Mouse (Mus musculus) heart, postnatal 0 days (tissue): ENCODE measurements around the gene Prdx1. TPM values are rescaled to one million over a fixed set of nuclear protein-coding genes. Genes with fewer than 3 reads are reported as not detected.

ENCODE experiments used
- ATAC-seq: fragments of 200-750 bp; cut with Nextera tagmentation; 2 replicates; pipeline ENCODE4 v1.8.0; 2017; ENCODE audit warnings: low read depth, moderate number of reproducible peaks, moderate library complexity; ENCODE audit not compliant: insufficient read depth
- DNase-seq: peaks from one replicate; pipeline ENCODE4 v3.0.0-alpha.2; 2016; ENCODE audit warnings: low spot score
- H3K27ac ChIP-seq: fragments of 300-500 bp; sonication (generic); 2 replicates; pipeline ENCODE4 v1.5.1; 2014; ENCODE audit warnings: low read depth, mild to moderate bottlenecking
- H3K27me3 ChIP-seq: fragments of 300-500 bp; sonication (generic); 2 replicates; pipeline ENCODE4 v1.6.1; 2014; ENCODE audit warnings: low read length, mixed read lengths; ENCODE audit not compliant: control insufficient read depth, insufficient read depth
- H3K36me3 ChIP-seq: fragments of 300-500 bp; sonication (generic); replicated peaks from 2 replicates; pipeline ENCODE4 v1.6.1; 2014; ENCODE audit warnings: low read length, mixed read lengths; ENCODE audit not compliant: control insufficient read depth, insufficient read depth
- H3K4me1 ChIP-seq: fragments of 300-500 bp; sonication (generic); 2 replicates; pipeline ENCODE4 v1.6.1; 2014; ENCODE audit warnings: antibody characterized with exemption; ENCODE audit not compliant: control insufficient read depth, insufficient read depth
- H3K4me2 ChIP-seq: fragments of 300-500 bp; sonication (generic); 2 replicates; pipeline ENCODE4 v1.6.1; 2014; ENCODE audit warnings: low read depth, mild to moderate bottlenecking, low read length, moderate library complexity
- H3K4me3 ChIP-seq: fragments of 300-500 bp; sonication (generic); 2 replicates; pipeline ENCODE4 v1.5.1; 2014; ENCODE audit warnings: low read depth, low read length
- H3K9ac ChIP-seq: fragments of 300-500 bp; sonication (generic); replicated peaks from 2 replicates; pipeline ENCODE4 v1.6.1; 2014; ENCODE audit warnings: low read depth, low read length, mixed read lengths
- H3K9me3 ChIP-seq: fragments of 300-500 bp; sonication (generic); replicated peaks from 2 replicates; pipeline ENCODE4 v1.6.1; 2016; ENCODE audit warnings: low read length; ENCODE audit not compliant: control insufficient read depth
- CTCF ChIP-seq: IDR thresholded peaks from 2 replicates; pipeline ENCODE4 v1.5.1; 2016; ENCODE audit warnings: antibody characterized with exemption, control low read depth, low read depth
- EP300 ChIP-seq: IDR thresholded peaks from 2 replicates; pipeline ENCODE4 v1.6.1; 2016; ENCODE audit warnings: antibody characterized with exemption, low read depth
- WGBS: fragments of 180-500 bp; shearing (Covaris S2); extraction: QIAGEN DNeasy Blood & Tissue Kit; methylation state at CpG from one replicate; pipeline ENCODE4 v1.1.7; 2014; 5-methylcytosine and 5-hydroxymethylcytosine counted together
- polyA plus RNA-seq: library from polyadenylated mRNA; unstranded; fragments of >200 nt; fragmentation: Nextera tagmentation; extraction: Ambion mirVana; gene quantifications from 2 replicates; pipeline ENCODE4 v1.2.1, GENCODE M21; 2015
- total RNA-seq: library from RNA; depleted of rRNA; stranded (reverse); fragments of >200 nt; gene quantifications from 2 replicates; pipeline ENCODE4 v1.2.3, GENCODE M21; 2014; ENCODE audit warnings: low replicate concordance

Prdx1 gene
- total and polyA plus RNA-seq, 2 experiments from 2014 or later: 334 to 1,000 TPM

GRCm38 (mm10) chr4:116649411-116649810 is 35.9 kb upstream of the Prdx1 start:
- DNase-seq (no peak), ATAC-seq (no peak)
- Histone ChIP-seq H3K9ac (no peak overlapping the region), H3K4me3 (no peak overlapping the region), H3K36me3 (peaks cover 7% of the 10 kb centered on the region), H3K4me1 (peaks cover 15% of the 10 kb centered on the region), H3K4me2 (peak overlapping the region; percentile 81; the same call in 1 of the 2 replicates), H3K9me3 (no peaks in the 10 kb centered on the region), H3K27me3 (no peaks in the 10 kb centered on the region), H3K27ac (no peak overlapping the region)
- TF ChIP-seq CTCF (no peak), EP300 (no peak)
- WGBS: 94% methylated on average over 2 of the region's 2 CpGs

- Histone ChIP-seq H3K4me2 (peak overlapping the region; percentile 81), H3K27me3 (no peaks in the 10 kb centered on the region), H3K4me1 (peaks cover 15% of the 10 kb centered on the region), H3K27ac (peak overlapping the region; percentile 90), H3K9me3 (no peaks in the 10 kb centered on the region), H3K36me3 (peaks cover 7% of the 10 kb centered on the region), H3K9ac (peak overlapping the region; percentile 80), H3K4me3 (peak overlapping the region; percentile 68)
- ATAC-seq (no peak), DNase-seq (no peak)
- WGBS: 25% methylated on average over 5 of the region's 5 CpGs
- TF ChIP-seq CTCF (no peak), EP300 (no peak)
These were observed 35.0 kb upstream of the Prdx1 start for GRCm38 (mm10) chr4:116650365-116650764.

GRCm38 (mm10) chr4:116650924-116651796 is 34.2 kb upstream of the Prdx1 start, which contains the start of gene Akr1a1:
Gene Akr1a1 (minus strand): TSS chr4:116651680.
- Histone ChIP-seq H3K4me1 (peaks cover 10% of the 10 kb centered on the region), H3K9me3 (no peaks in the 10 kb centered on the region), H3K27me3 (no peaks in the 10 kb centered on the region), H3K27ac (peak within 1 kb of the TSS; percentile 90), H3K36me3 (peaks cover 7% of the 10 kb centered on the region), H3K4me3 (peak within 1 kb of the TSS; percentile 68), H3K9ac (peak within 1 kb of the TSS; percentile 80), H3K4me2 (peak within 1 kb of the TSS; percentile 81)
- WGBS: under 1% methylated on average over 39 of the region's 39 CpGs
- DNase-seq (peak; percentile 92), ATAC-seq (peak; percentile 98)
- TF ChIP-seq EP300 (no peak), CTCF (0 out of 2 replicates have a peak, but pooled peaks have one; percentile 13)

GRCm38 (mm10) chr4:116651797-116652135 is 33.6 kb upstream of the Prdx1 start:
- DNase-seq: no peak
- H3K4me2 ChIP-seq: peak overlapping the region; percentile 81
- H3K27ac ChIP-seq: peak overlapping the region; percentile 90
- ATAC-seq: no peak
- H3K9ac ChIP-seq: peak overlapping the region; percentile 80
- peaks cover 9% of the 10 kb centered on the region for H3K4me1 ChIP-seq
- H3K9me3 ChIP-seq: no peaks in the 10 kb centered on the region
- TF ChIP-seq CTCF (no peak), EP300 (no peak)
- 9% methylated on average over 6 of the region's 6 CpGs for WGBS
- H3K27me3 ChIP-seq: no peaks in the 10 kb centered on the region
- H3K4me3 ChIP-seq: peak overlapping the region; percentile 68
- H3K36me3 ChIP-seq: peaks cover 7% of the 10 kb centered on the region

- no peak overlapping the region for H3K4me3 ChIP-seq
- no peaks in the 10 kb centered on the region for H3K27me3 ChIP-seq
- no peak overlapping the region for H3K27ac ChIP-seq
- H3K4me2 ChIP-seq: no peak overlapping the region
- no peak for ATAC-seq
- no peak for DNase-seq
- H3K9me3 ChIP-seq: no peaks in the 10 kb centered on the region
- 79% methylated on average over 6 of the region's 6 CpGs for WGBS
- peaks cover 9% of the 10 kb centered on the region for H3K4me1 ChIP-seq
- H3K9ac ChIP-seq: no peak overlapping the region
- TF ChIP-seq EP300: no peak
- TF ChIP-seq CTCF: no peak
- no peaks in the 10 kb centered on the region; the same call in 1 of the 2 replicates for H3K36me3 ChIP-seq
These were observed 32.1 kb upstream of the Prdx1 start for GRCm38 (mm10) chr4:116653228-116653627.
